Comparison of ENCODE assay signal across 7 mouse cellular contexts in genomic region chr7:17017036-17017435, GRCm38 (mm10). TPM values are rescaled to one million over a fixed set of nuclear protein-coding genes. Genes with fewer than 3 reads are reported as not detected.
DNase-seq lines count a peak whose midpoint lies in the region; ATAC-seq and TF ChIP-seq lines count a peak whose summit lies in the region.

No protein-coding gene starts in this region.

- intact Hi-C loops in left cerebral cortex, adult 2 months (cut with DNase I) = loop anchor here (5.0 to 10.0 kb wide), 2 partner anchors 45 to 972 kb away; partner anchors contain the start of genes Bicra and Hif3a

- 77% methylated on average over 1 of the region's 1 CpGs for WGBS in intestine, embryonic 14.5 days

- no peak overlapping the region for H3K9ac ChIP-seq in intestine, embryonic 14.5 days (ENCODE audit: low read length)

- H3K4me1 ChIP-seq in intestine, embryonic 14.5 days (replicated peaks; ENCODE audit: control insufficient read depth, insufficient read depth, low read length) = no peaks in the 10 kb centered on the region

- no peak for TF ChIP-seq CTCF in Patski (IDR thresholded peaks at IDR 0.05)
- no peak for TF ChIP-seq CTCF in left cerebral cortex, adult 2 months (IDR thresholded peaks at IDR 0.05)

- H3K27me3 ChIP-seq in Patski = no peaks in the 10 kb centered on the region
- H3K27me3 ChIP-seq in intestine, embryonic 14.5 days (replicated peaks; ENCODE audit: control insufficient read depth, insufficient read depth, low read length) = no peaks in the 10 kb centered on the region

- peak; percentile 99 for ATAC-seq in Patski
- peak; percentile 86 for ATAC-seq in cerebellum, adult (ENCODE audit: insufficient number of reproducible peaks, low FRiP score, low TSS enrichment)
- ATAC-seq in intestine, embryonic 14.5 days (replicated peaks; ENCODE audit: low FRiP score, low TSS enrichment, low read depth) = peak; percentile 84

- POLR2A ChIA-PET in Patski (lab: Charles Lee) = interaction anchor here (1.0 to 1.7 kb wide), 2 partner anchors 9 to 41 kb away, joined by 3 to 4 read pairs; no protein-coding TSS in a partner anchor

- in situ Hi-C loops in Patski (cut with MboI; ENCODE audit: low pct_unique_long_range_greater_than_20kb) = no loop called here

- no peak overlapping the region for H3K4me2 ChIP-seq in intestine, embryonic 14.5 days (ENCODE audit: low read length)

- H3K9me3 ChIP-seq in intestine, embryonic 14.5 days (ENCODE audit: control insufficient read depth, low read length) = no peaks in the 10 kb centered on the region

- peak; percentile 91 for DNase-seq in Patski (ENCODE audit: low read depth, low spot score)
- peak; percentile 96 for DNase-seq in gastrocnemius, adult 18-20 months (ENCODE audit: low spot score)
- DNase-seq in intestine, embryonic 14.5 days (ENCODE audit: low spot score) = no peak
- DNase-seq in left cerebral cortex, adult 2 months (ENCODE audit: extremely low spot score in 1 of 2, low spot score in 2 of 2) = peak; percentile 90 to 94
- peak; percentile 77 to 87 for DNase-seq in lung, postnatal 4 days
- DNase-seq in thymus, postnatal 4 days = peak; percentile 49

- no peak overlapping the region for H3K4me3 ChIP-seq in intestine, embryonic 14.5 days (ENCODE audit: low read depth, low read length)
- no peak overlapping the region for H3K4me3 ChIP-seq in left cerebral cortex, adult 2 months

- CTCF ChIA-PET in Patski (lab: Charles Lee) = interaction anchor here (1.1 to 2.5 kb wide), 5 partner anchors 10 to 17 kb away, joined by 3 to 14 read pairs (median 5); partner anchors contain the start of gene Ppp5c

- no peak overlapping the region for H3K27ac ChIP-seq in intestine, embryonic 14.5 days (ENCODE audit: low read depth)
- peak overlapping the region; percentile 81 for H3K27ac ChIP-seq in left cerebral cortex, adult 2 months

- peaks cover 78% of the 10 kb centered on the region for H3K36me3 ChIP-seq in intestine, embryonic 14.5 days (ENCODE audit: control insufficient read depth, insufficient read depth, low read length)

RNA-seq across cellular contexts. Expression of gene Ppp5c, which starts 10.7 kb away (rescaled TPM):
- polyA plus RNA-seq in Patski (2021) = 106 TPM
- 10 to 100 TPM; 62.4 to 63.0 TPM for total RNA-seq in gastrocnemius, adult 18-20 months (2021)
- polyA plus RNA-seq in intestine, embryonic 14.5 days (2014; fragmentation: Nextera tagmentation; extraction: Ambion mirVana) = 101 and 103 TPM in 2 replicates
- 100 to 1,000 TPM; 163 to 168 TPM for total RNA-seq in left cerebral cortex, adult 2 months (2021)

RNA-seq across cellular contexts. Expression of gene Ccdc8, which starts 24.5 kb away (rescaled TPM):
- polyA plus RNA-seq in Patski (2021) = 0.04 TPM
- total RNA-seq in gastrocnemius, adult 18-20 months (2021) = under 1 TPM; 0.94 to 0.97 TPM
- 24.1 and 26.0 TPM in 2 replicates for polyA plus RNA-seq in intestine, embryonic 14.5 days (2014; fragmentation: Nextera tagmentation; extraction: Ambion mirVana)
- total RNA-seq in left cerebral cortex, adult 2 months (2021) = 1 to 10 TPM; 2.2 to 2.4 TPM

RNA-seq across cellular contexts. Expression of gene Gm42372, which starts 34.1 kb away (rescaled TPM):
- 0.03 TPM for polyA plus RNA-seq in Patski (2021)
- not detected for total RNA-seq in gastrocnemius, adult 18-20 months (2021)
- 0.51 and 0.62 TPM in 2 replicates for polyA plus RNA-seq in intestine, embryonic 14.5 days (2014; fragmentation: Nextera tagmentation; extraction: Ambion mirVana)
- total RNA-seq in left cerebral cortex, adult 2 months (2021) = 10 to 100 TPM; 62.3 to 67.7 TPM

RNA-seq across cellular contexts. Expression of gene Hif3a, which starts 45.2 kb away (rescaled TPM):
- 0.01 TPM for polyA plus RNA-seq in Patski (2021)
- 1 to 10 TPM in 1 of 2 experiments, under 1 TPM in 1; 0.64 to 1.6 TPM for total RNA-seq in gastrocnemius, adult 18-20 months (2021)
- 55.8 and 58.2 TPM in 2 replicates for polyA plus RNA-seq in intestine, embryonic 14.5 days (2014; fragmentation: Nextera tagmentation; extraction: Ambion mirVana)
- total RNA-seq in left cerebral cortex, adult 2 months (2021) = 10 to 100 TPM; 12.1 to 12.8 TPM

RNA-seq across cellular contexts. Expression of gene Psg16, which starts 56.8 kb away (rescaled TPM):
- polyA plus RNA-seq in Patski (2021) = 0.32 TPM
- total RNA-seq in gastrocnemius, adult 18-20 months (2021) = under 1 TPM in 1 of 2 experiments, not detected in 1; 0.17 TPM
- 0.11 and 0.36 TPM in 2 replicates for polyA plus RNA-seq in intestine, embryonic 14.5 days (2014; fragmentation: Nextera tagmentation; extraction: Ambion mirVana)
- total RNA-seq in left cerebral cortex, adult 2 months (2021) = 1 to 10 TPM; 3.6 to 5.6 TPM

Comparison
In these comparisons a context has a peak if more than half of its experiments do, and no peak if none do; other contexts are left out.
1. RNA of gene Gm42372, which starts 34.1 kb away (total RNA-seq): 62.3 to 67.7 TPM in left cerebral cortex, adult 2 months; not detected in gastrocnemius, adult 18-20 months; every median in the first group is over 10 times any median in the second.
2. Peak in every context shown above with its lines, with median percentiles within 50 percentile points of each other: ATAC-seq.